Mouse (Mus musculus) monocyte, adult 5-6 weeks (primary cell): ENCODE measurements around the gene 0610009B22Rik. TPM values are rescaled to one million over a fixed set of nuclear protein-coding genes. Genes with fewer than 3 reads are reported as not detected.
A peak's percentile ranks its signal among the peaks of the same experiment; 100 is the strongest.
"Not testable (repeated sequence)": the region's sequence is repeated elsewhere in the genome, so short reads cannot be mapped to it uniquely, and the experiment has no call there.

ENCODE experiments used
- ATAC-seq: fragments of 153-309, 156-312 bp; replicated peaks from 2 replicates; pipeline ENCODE4 v1.8.0; 2017; ENCODE audit warnings: mild to moderate bottlenecking; ENCODE audit not compliant: low TSS enrichment, insufficient number of reproducible peaks, severe bottlenecking, poor library complexity, low FRiP score
- total RNA-seq: library from RNA; stranded (forward); fragments of 200-1000, 200-491, 200-594 nt; gene quantifications from 3 replicates; pipeline ENCODE4 v1.2.3, GENCODE M21; 2017

The 0610009B22Rik gene
- 8.8 to 10.1 TPM (median 8.9 TPM) in 3 replicates for total RNA-seq

- ATAC-seq = peak; percentile 97
Measured at GRCm38 (mm10) chr11:51688330-51689328, at the start of gene 0610009B22Rik. Gene 0610009B22Rik (minus strand): TSS chr11:51688874.

GRCm38 (mm10) chr11:51734218-51734617, 45.5 kb upstream of the 0610009B22Rik start:
- ATAC-seq = not testable (repeated sequence)

GRCm38 (mm10) chr11:51732883-51733282, 44.2 kb upstream of the 0610009B22Rik start:
- ATAC-seq = no peak

GRCm38 (mm10) chr11:51721066-51721465, 32.4 kb upstream of the 0610009B22Rik start:
- ATAC-seq = no peak

- ATAC-seq = no peak
Measured at GRCm38 (mm10) chr11:51707080-51707479, 18.4 kb upstream of the 0610009B22Rik start.

- no peak for ATAC-seq
Measured at GRCm38 (mm10) chr11:51706451-51706850, 17.8 kb upstream of the 0610009B22Rik start.

GRCm38 (mm10) chr11:51703379-51703998, 14.8 kb upstream of the 0610009B22Rik start:
- no peak for ATAC-seq

- no peak for ATAC-seq
Measured at GRCm38 (mm10) chr11:51702831-51703230, 14.2 kb upstream of the 0610009B22Rik start.

GRCm38 (mm10) chr11:51694984-51695383, 6.3 kb upstream of the 0610009B22Rik start:
- ATAC-seq = no peak

- not testable (repeated sequence) for ATAC-seq
Measured at GRCm38 (mm10) chr11:51690597-51690996, 1.9 kb upstream of the 0610009B22Rik start.

- ATAC-seq = no peak
Measured at GRCm38 (mm10) chr11:51689343-51689742, 669 bp upstream of the 0610009B22Rik start.

GRCm38 (mm10) chr11:51681976-51682374, 6.7 kb downstream of the 0610009B22Rik start:
- 0 out of 2 replicates have a peak, but pooled peaks have one; percentile 23 for ATAC-seq

- peak; percentile 80 for ATAC-seq
Measured at GRCm38 (mm10) chr11:51681324-51681975, 7.2 kb downstream of the 0610009B22Rik start.

GRCm38 (mm10) chr11:51679466-51679865, 9.2 kb downstream of the 0610009B22Rik start:
- ATAC-seq = no peak

- ATAC-seq = no peak
Measured at GRCm38 (mm10) chr11:51677737-51678418, 10.8 kb downstream of the 0610009B22Rik start.

GRCm38 (mm10) chr11:51675386-51675785, 13.3 kb downstream of the 0610009B22Rik start:
- ATAC-seq = no peak

- ATAC-seq = no peak
Measured at GRCm38 (mm10) chr11:51673291-51673690, 15.4 kb downstream of the 0610009B22Rik start.

GRCm38 (mm10) chr11:51671376-51671775, 17.3 kb downstream of the 0610009B22Rik start:
- no peak for ATAC-seq

- no peak for ATAC-seq
Measured at GRCm38 (mm10) chr11:51670846-51671245, 17.8 kb downstream of the 0610009B22Rik start.
